Mouse (Mus musculus) E14TG2a.4 (cell line): Measurements from ENCODE around the gene Tenm4.

Source experiments
- CTCF ChIP-seq: conservative IDR thresholded peaks from 2 replicates; pipeline ENCODE4 v1.5.1; 2014; ENCODE audit warnings: low read length
- NANOG ChIP-seq: IDR thresholded peaks from 2 replicates; pipeline ENCODE4 v1.6.1; 2014; ENCODE audit warnings: borderline replicate concordance, low read length, mixed read lengths
- POU5F1 ChIP-seq: IDR thresholded peaks from 2 replicates; pipeline ENCODE4 v1.6.1; 2014; ENCODE audit warnings: low read length, borderline replicate concordance

DNA sequence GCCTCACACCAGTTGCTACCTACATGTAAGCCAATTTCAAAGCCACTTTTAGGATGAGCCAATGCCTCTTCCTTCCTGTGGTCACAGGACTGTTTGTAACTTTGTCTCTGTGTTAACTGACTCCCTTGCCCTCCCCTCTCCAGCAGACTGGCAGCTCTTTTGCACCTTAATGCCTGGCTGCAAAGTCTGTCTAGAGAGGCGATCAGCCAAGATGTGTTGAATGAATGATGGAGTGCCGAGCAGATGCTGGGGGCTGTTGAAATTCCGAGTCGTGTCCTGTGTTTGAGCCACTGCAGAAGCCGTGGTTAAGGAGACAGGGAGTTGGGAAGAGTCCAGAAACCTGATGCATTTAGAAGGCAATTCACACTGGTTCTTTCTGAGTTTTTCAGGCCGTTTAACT lies 96.2 kb downstream of the Tenm4 start:
- TF ChIP-seq CTCF (no peak), POU5F1 (no peak), NANOG (no peak)
